In genomic region chr12:79977136-79977535, GRCm38 (mm10) we compare ENCODE assay signal across 24 mouse cellular contexts.
DNase-seq lines count a peak whose midpoint lies in the region; ATAC-seq lines count a peak whose summit lies in the region.
"Had no signal": no experiment of that assay in that cellular context is flagged by ENCODE, and none has a peak within 500 bp of the region (broad histone marks: within the 10 kb centered on the region; RNA-seq: fewer than 3 reads in every experiment).

No protein-coding gene starts in this region.

- H3K4me3 ChIP-seq in forebrain, embryonic 11.5 days (ENCODE audit: low read depth, low read length) = no peak overlapping the region
- no peak overlapping the region for H3K4me3 ChIP-seq in forebrain, embryonic 16.5 days (replicated peaks; ENCODE audit: low read length)
- H3K4me3 ChIP-seq in heart, embryonic 10.5 days = no peak overlapping the region
- H3K4me3 ChIP-seq in heart, embryonic 12.5 days = no peak overlapping the region
- H3K4me3 ChIP-seq in limb, embryonic 10.5 days = no peak overlapping the region
- H3K4me3 ChIP-seq: embryonic facial prominence, embryonic 10.5 days; embryonic facial prominence, embryonic 12.5 days; forebrain, embryonic 12.5 days had no signal

- no peaks in the 10 kb centered on the region for H3K4me1 ChIP-seq in forebrain, embryonic 11.5 days (replicated peaks; ENCODE audit: control insufficient read depth, insufficient read depth, low read length)
- H3K4me1 ChIP-seq in forebrain, embryonic 16.5 days (replicated peaks; ENCODE audit: control insufficient read depth, insufficient read depth, low read length) = no peaks in the 10 kb centered on the region
- H3K4me1 ChIP-seq in heart, embryonic 10.5 days = peaks cover 31% of the 10 kb centered on the region
- peaks cover 29% of the 10 kb centered on the region for H3K4me1 ChIP-seq in heart, embryonic 12.5 days (replicated peaks)
- H3K4me1 ChIP-seq in limb, embryonic 10.5 days = peaks cover 28% of the 10 kb centered on the region

- no peak for ATAC-seq in forebrain, embryonic 11.5 days (replicated peaks; ENCODE audit: low FRiP score)
- no peak for ATAC-seq in forebrain, embryonic 16.5 days
- no peak for ATAC-seq in heart, embryonic 12.5 days (ENCODE audit: insufficient number of reproducible peaks, low FRiP score)
- ATAC-seq: activated CD4-positive, CD25-positive, alpha-beta regulatory T cell, adult 4 months; CD4-positive, CD25-positive, alpha-beta regulatory T cell, adult 4 months; forebrain, embryonic 14.5 days; forebrain, postnatal 0 days; Patski had no signal

- 95% methylated on average over 3 of the region's 3 CpGs for WGBS in forebrain, embryonic 11.5 days
- 93% methylated on average over 3 of the region's 3 CpGs for WGBS in forebrain, embryonic 16.5 days
- WGBS in heart, embryonic 10.5 days = 91% methylated on average over 3 of the region's 3 CpGs
- 96% methylated on average over 3 of the region's 3 CpGs for WGBS in heart, embryonic 12.5 days
- 94% methylated on average over 3 of the region's 3 CpGs for WGBS in limb, embryonic 10.5 days

- peak; percentile 36 for DNase-seq in forebrain, embryonic 11.5 days (ENCODE audit: low spot score)
- peak; percentile 52 for DNase-seq in heart, embryonic 10.5 days (ENCODE audit: low spot score)
- no peak for DNase-seq in limb, embryonic 10.5 days (ENCODE audit: low spot score)
- DNase-seq: adrenal gland, adult 8-10 months; adrenal gland, postnatal 14 days; adrenal gland, postnatal 36 days; B cell, adult 2 months; cerebellum, adult 11-12 months; cerebellum, adult 2 months; cerebellum, adult 9-10 months; cerebellum, postnatal 10 days; cerebellum, postnatal 25 days; forebrain, postnatal 0 days had no signal

- no peaks in the 10 kb centered on the region for H3K36me3 ChIP-seq in forebrain, embryonic 11.5 days (ENCODE audit: control insufficient read depth, insufficient read depth, low read length)
- no peaks in the 10 kb centered on the region for H3K36me3 ChIP-seq in forebrain, embryonic 16.5 days (ENCODE audit: control insufficient read depth, insufficient read depth)
- no peaks in the 10 kb centered on the region for H3K36me3 ChIP-seq in heart, embryonic 10.5 days
- no peaks in the 10 kb centered on the region for H3K36me3 ChIP-seq in heart, embryonic 12.5 days
- H3K36me3 ChIP-seq in limb, embryonic 10.5 days = no peaks in the 10 kb centered on the region
- H3K36me3 ChIP-seq: embryonic facial prominence, embryonic 10.5 days; embryonic facial prominence, embryonic 12.5 days; forebrain, embryonic 12.5 days; G1E had no signal

- H3K27me3 ChIP-seq in forebrain, embryonic 11.5 days (ENCODE audit: control insufficient read depth, insufficient read depth, low read length) = no peaks in the 10 kb centered on the region
- no peaks in the 10 kb centered on the region for H3K27me3 ChIP-seq in forebrain, embryonic 16.5 days (replicated peaks; ENCODE audit: control insufficient read depth, insufficient read depth, low read length)
- no peaks in the 10 kb centered on the region for H3K27me3 ChIP-seq in heart, embryonic 10.5 days (ENCODE audit: insufficient read depth, poor library complexity, severe bottlenecking)
- no peaks in the 10 kb centered on the region for H3K27me3 ChIP-seq in heart, embryonic 12.5 days (replicated peaks)
- no peaks in the 10 kb centered on the region for H3K27me3 ChIP-seq in limb, embryonic 10.5 days (ENCODE audit: low read depth, poor library complexity, severe bottlenecking)
- H3K27me3 ChIP-seq: CH12.LX; embryonic facial prominence, embryonic 12.5 days; forebrain, embryonic 12.5 days; Patski had no signal

- H3K9me3 ChIP-seq in forebrain, embryonic 11.5 days (ENCODE audit: control insufficient read depth, low read length) = no peaks in the 10 kb centered on the region
- H3K9me3 ChIP-seq in forebrain, embryonic 16.5 days (ENCODE audit: control insufficient read depth, low read length) = no peaks in the 10 kb centered on the region
- H3K9me3 ChIP-seq in heart, embryonic 10.5 days = no peaks in the 10 kb centered on the region
- H3K9me3 ChIP-seq in heart, embryonic 12.5 days (replicated peaks) = 0 out of 2 replicates have a peak, but pooled peaks cover 2% of the 10 kb centered on the region
- H3K9me3 ChIP-seq in limb, embryonic 10.5 days (replicated peaks) = no peaks in the 10 kb centered on the region
- H3K9me3 ChIP-seq: embryonic facial prominence, embryonic 10.5 days; embryonic facial prominence, embryonic 12.5 days; forebrain, embryonic 12.5 days had no signal

- no peak overlapping the region for H3K4me2 ChIP-seq in forebrain, embryonic 11.5 days (ENCODE audit: low read depth, low read length, severe bottlenecking)
- no peak overlapping the region for H3K4me2 ChIP-seq in forebrain, embryonic 16.5 days (ENCODE audit: low read length)
- H3K4me2 ChIP-seq in heart, embryonic 12.5 days = no peak overlapping the region
- H3K4me2 ChIP-seq: embryonic facial prominence, embryonic 12.5 days; forebrain, embryonic 12.5 days had no signal

- H3K9ac ChIP-seq in forebrain, embryonic 11.5 days (ENCODE audit: low read length) = no peak overlapping the region
- no peak overlapping the region for H3K9ac ChIP-seq in forebrain, embryonic 16.5 days (replicated peaks; ENCODE audit: low read depth, low read length)
- no peak overlapping the region for H3K9ac ChIP-seq in heart, embryonic 12.5 days
- H3K9ac ChIP-seq: embryonic facial prominence, embryonic 12.5 days; forebrain, embryonic 12.5 days; forebrain, postnatal 0 days had no signal

- H3K27ac ChIP-seq in forebrain, embryonic 11.5 days (ENCODE audit: low read depth, low read length) = no peak overlapping the region
- H3K27ac ChIP-seq in forebrain, embryonic 16.5 days (ENCODE audit: low read length) = no peak overlapping the region
- 0 out of 2 replicates have a peak overlapping the region, but pooled peaks have one; percentile 2 for H3K27ac ChIP-seq in heart, embryonic 10.5 days
- H3K27ac ChIP-seq in heart, embryonic 12.5 days (ENCODE audit: poor library complexity, severe bottlenecking) = no peak overlapping the region
- 0 out of 2 replicates have a peak overlapping the region, but pooled peaks have one; percentile 20 for H3K27ac ChIP-seq in limb, embryonic 10.5 days
- H3K27ac ChIP-seq: embryonic facial prominence, embryonic 10.5 days; embryonic facial prominence, embryonic 12.5 days; forebrain, embryonic 12.5 days had no signal

Comparison
In these comparisons a context has a peak if more than half of its experiments do, and no peak if none do; other contexts are left out.
1. H3K27ac ChIP-seq: peak in heart, embryonic 10.5 days (single experiment) and limb, embryonic 10.5 days (single experiment); none in forebrain, embryonic 11.5 days (single experiment), forebrain, embryonic 16.5 days (single experiment) and heart, embryonic 12.5 days (single experiment).